Mouse (Mus musculus): ENCODE measurements around the gene Ager. TPM values are rescaled to one million over a fixed set of nuclear protein-coding genes. Genes with fewer than 3 reads are reported as not detected.

Gene Ager
- polyA plus RNA-seq, 1 experiment from 2014 or later = 3.7 TPM

- Histone ChIP-seq H3K4me2 (peak overlapping the region; percentile 97), H3K9me3 (no peaks in the 10 kb centered on the region), H3K4me1 (peaks cover 49% of the 10 kb centered on the region), H3K36me3 (peaks cover 25% of the 10 kb centered on the region), H3K27ac (replicated peaks) (peak overlapping the region; percentile 84), H3K9ac (peak overlapping the region; percentile 97), H3K4me3 (peak overlapping the region; percentile 88), H3K27me3 (replicated peaks) (no peaks in the 10 kb centered on the region)
- no peak for ATAC-seq (ENCODE audit: extremely low read depth, insufficient number of reproducible peaks, low FRiP score, low TSS enrichment)
- WGBS = 14% methylated on average over 32 of the region's 32 CpGs
Observed at GRCm38 (mm10) chr17:34606186-34607039, 8.8 kb downstream of the Ager start.

GRCm38 (mm10) chr17:34607997-34608396, 10.3 kb downstream of the Ager start:
- Histone ChIP-seq H3K27ac (replicated peaks) (no peak overlapping the region), H3K4me1 (peaks cover 37% of the 10 kb centered on the region), H3K36me3 (peaks cover 33% of the 10 kb centered on the region), H3K9me3 (no peaks in the 10 kb centered on the region), H3K4me2 (no peak overlapping the region), H3K9ac (peak overlapping the region; percentile 24; the same call in 1 of the 2 replicates), H3K4me3 (no peak overlapping the region), H3K27me3 (replicated peaks) (no peaks in the 10 kb centered on the region)
- WGBS = 73% methylated on average over 7 of the region's 7 CpGs
- ATAC-seq (ENCODE audit: extremely low read depth, insufficient number of reproducible peaks, low FRiP score, low TSS enrichment) = no peak

- 93% methylated on average over 8 of the region's 8 CpGs for WGBS
- no peak overlapping the region for H3K27ac ChIP-seq (replicated peaks)
- H3K4me2 ChIP-seq = no peak overlapping the region
- H3K9me3 ChIP-seq = no peaks in the 10 kb centered on the region
- H3K36me3 ChIP-seq = peaks cover 64% of the 10 kb centered on the region
- no peak for ATAC-seq (ENCODE audit: extremely low read depth, insufficient number of reproducible peaks, low FRiP score, low TSS enrichment)
- no peaks in the 10 kb centered on the region for H3K27me3 ChIP-seq (replicated peaks)
- no peak overlapping the region for H3K4me3 ChIP-seq
- no peak overlapping the region for H3K9ac ChIP-seq
- H3K4me1 ChIP-seq = peaks cover 27% of the 10 kb centered on the region
Observed at GRCm38 (mm10) chr17:34611050-34611449, 13.4 kb downstream of the Ager start.

GRCm38 (mm10) chr17:34613054-34613645, 15.5 kb downstream of the Ager start:
- Histone ChIP-seq H3K36me3 (peaks cover 72% of the 10 kb centered on the region), H3K4me3 (no peak overlapping the region), H3K4me2 (no peak overlapping the region), H3K27me3 (replicated peaks) (no peaks in the 10 kb centered on the region), H3K9ac (no peak overlapping the region), H3K27ac (replicated peaks) (no peak overlapping the region), H3K4me1 (peaks cover 10% of the 10 kb centered on the region), H3K9me3 (no peaks in the 10 kb centered on the region)
- 76% methylated on average over 11 of the region's 11 CpGs for WGBS
- no peak for ATAC-seq (ENCODE audit: extremely low read depth, insufficient number of reproducible peaks, low FRiP score, low TSS enrichment)

- 87% methylated on average over 10 of the region's 10 CpGs for WGBS
- no peak for ATAC-seq (ENCODE audit: extremely low read depth, insufficient number of reproducible peaks, low FRiP score, low TSS enrichment)
- Histone ChIP-seq H3K4me1 (peaks cover 4% of the 10 kb centered on the region), H3K9me3 (no peaks in the 10 kb centered on the region), H3K4me2 (no peak overlapping the region), H3K27me3 (replicated peaks) (no peaks in the 10 kb centered on the region), H3K27ac (replicated peaks) (no peak overlapping the region), H3K36me3 (peaks cover 76% of the 10 kb centered on the region), H3K9ac (no peak overlapping the region), H3K4me3 (no peak overlapping the region)
Observed at GRCm38 (mm10) chr17:34613830-34614229, 16.2 kb downstream of the Ager start.

GRCm38 (mm10) chr17:34615871-34616270, 18.2 kb downstream of the Ager start, which contains the start of gene Egfl8:
Egfl8 (minus strand) TSS chr17:34615971.
- Histone ChIP-seq H3K4me1 (no peaks in the 10 kb centered on the region), H3K9ac (no peak within 1 kb of the TSS), H3K4me3 (no peak within 1 kb of the TSS), H3K27ac (replicated peaks) (0 out of 2 replicates have a peak within 1 kb of the TSS, but pooled peaks have one; percentile 20), H3K27me3 (replicated peaks) (no peaks in the 10 kb centered on the region), H3K9me3 (no peaks in the 10 kb centered on the region), H3K4me2 (no peak within 1 kb of the TSS), H3K36me3 (peaks cover 89% of the 10 kb centered on the region)
- WGBS = 76% methylated on average over 6 of the region's 6 CpGs
- ATAC-seq (ENCODE audit: extremely low read depth, insufficient number of reproducible peaks, low FRiP score, low TSS enrichment) = no peak

GRCm38 (mm10) chr17:34618999-34619398, 21.3 kb downstream of the Ager start:
- Histone ChIP-seq H3K4me2 (no peak overlapping the region), H3K9me3 (no peaks in the 10 kb centered on the region), H3K4me1 (no peaks in the 10 kb centered on the region), H3K4me3 (no peak overlapping the region), H3K27me3 (replicated peaks) (no peaks in the 10 kb centered on the region), H3K27ac (replicated peaks) (no peak overlapping the region), H3K36me3 (peaks cover 89% of the 10 kb centered on the region), H3K9ac (no peak overlapping the region)
- ATAC-seq (ENCODE audit: extremely low read depth, insufficient number of reproducible peaks, low FRiP score, low TSS enrichment) = no peak
- WGBS = 21% methylated on average over 6 of the region's 6 CpGs

GRCm38 (mm10) chr17:34621006-34621405, 23.3 kb downstream of the Ager start:
- Histone ChIP-seq H3K9ac (no peak overlapping the region), H3K9me3 (no peaks in the 10 kb centered on the region), H3K4me1 (peaks cover 5% of the 10 kb centered on the region), H3K36me3 (peaks cover 85% of the 10 kb centered on the region), H3K27me3 (replicated peaks) (no peaks in the 10 kb centered on the region), H3K4me2 (no peak overlapping the region), H3K4me3 (no peak overlapping the region), H3K27ac (replicated peaks) (no peak overlapping the region)
- ATAC-seq (ENCODE audit: extremely low read depth, insufficient number of reproducible peaks, low FRiP score, low TSS enrichment) = no peak
- 91% methylated on average over 8 of the region's 8 CpGs for WGBS

- whole genome bisulfite sequencing = 81% methylated on average over 9 of the region's 9 CpGs
- H3K27me3 ChIP-seq (replicated peaks) = no peaks in the 10 kb centered on the region
- H3K4me3 ChIP-seq = no peak overlapping the region
- H3K9ac ChIP-seq = no peak overlapping the region
- no peak overlapping the region for H3K4me2 ChIP-seq
- no peak for ATAC-seq (ENCODE audit: extremely low read depth, insufficient number of reproducible peaks, low FRiP score, low TSS enrichment)
- H3K27ac ChIP-seq (replicated peaks) = no peak overlapping the region
- H3K9me3 ChIP-seq = no peaks in the 10 kb centered on the region
- peaks cover 15% of the 10 kb centered on the region for H3K4me1 ChIP-seq
- H3K36me3 ChIP-seq = peaks cover 72% of the 10 kb centered on the region
Observed at GRCm38 (mm10) chr17:34623161-34623560, 25.5 kb downstream of the Ager start.

- no peak overlapping the region for H3K4me2 ChIP-seq
- H3K9ac ChIP-seq = no peak overlapping the region
- no peak for ATAC-seq (ENCODE audit: extremely low read depth, insufficient number of reproducible peaks, low FRiP score, low TSS enrichment)
- H3K27me3 ChIP-seq (replicated peaks) = peaks cover 16% of the 10 kb centered on the region
- no peaks in the 10 kb centered on the region for H3K9me3 ChIP-seq
- H3K4me3 ChIP-seq = no peak overlapping the region
- WGBS = 82% methylated on average over 3 of the region's 3 CpGs
- H3K4me1 ChIP-seq = peaks cover 33% of the 10 kb centered on the region
- H3K36me3 ChIP-seq = peaks cover 56% of the 10 kb centered on the region
- H3K27ac ChIP-seq (replicated peaks) = no peak overlapping the region
Observed at GRCm38 (mm10) chr17:34624981-34625380, 27.3 kb downstream of the Ager start.

GRCm38 (mm10) chr17:34626062-34626772, 28.6 kb downstream of the Ager start:
- H3K4me3 ChIP-seq = peak overlapping the region; percentile 80
- 41% methylated on average over 16 of the region's 16 CpGs for WGBS
- peaks cover 28% of the 10 kb centered on the region for H3K27me3 ChIP-seq (replicated peaks)
- ATAC-seq (ENCODE audit: extremely low read depth, insufficient number of reproducible peaks, low FRiP score, low TSS enrichment) = no peak
- peaks cover 44% of the 10 kb centered on the region for H3K36me3 ChIP-seq
- H3K4me1 ChIP-seq = peaks cover 46% of the 10 kb centered on the region
- 0 out of 2 replicates have a peak overlapping the region, but pooled peaks have one; percentile 96 for H3K27ac ChIP-seq (replicated peaks)
- H3K4me2 ChIP-seq = peak overlapping the region; percentile 90
- no peaks in the 10 kb centered on the region for H3K9me3 ChIP-seq
- peak overlapping the region; percentile 90 for H3K9ac ChIP-seq
